Mouse (Mus musculus) E14TG2a.4 (cell line): ENCODE data around the gene Insr.

ENCODE experiments used
- CTCF ChIP-seq: conservative IDR thresholded peaks from 2 replicates; pipeline ENCODE4 v1.5.1; 2014; ENCODE audit warnings: low read length
- NANOG ChIP-seq: IDR thresholded peaks from 2 replicates; pipeline ENCODE4 v1.6.1; 2014; ENCODE audit warnings: borderline replicate concordance, low read length, mixed read lengths
- POU5F1 ChIP-seq: IDR thresholded peaks from 2 replicates; pipeline ENCODE4 v1.6.1; 2014; ENCODE audit warnings: low read length, borderline replicate concordance

DNA sequence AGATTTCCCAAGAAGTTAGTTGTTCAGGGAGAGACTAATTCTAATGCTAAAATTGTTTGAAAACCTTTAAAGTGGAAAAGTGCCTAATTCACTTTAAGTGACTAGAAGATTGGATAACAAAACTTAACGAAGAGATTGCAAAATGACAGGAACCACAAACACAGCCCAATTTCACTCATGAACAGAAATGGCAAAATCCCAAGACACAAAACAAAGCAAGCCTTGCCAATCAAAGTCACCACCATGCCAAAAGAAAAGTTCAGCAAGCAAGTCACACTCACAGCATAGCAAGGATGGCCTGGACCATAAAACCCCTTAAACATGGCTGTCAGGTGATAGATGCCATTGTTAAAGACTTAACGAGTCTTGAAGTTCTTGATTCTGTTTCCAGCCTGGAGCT, 29.5 kb downstream of the Insr start:
- no peak for TF ChIP-seq CTCF
- no peak for TF ChIP-seq NANOG
- TF ChIP-seq POU5F1 = no peak
